Mouse (Mus musculus): ENCODE data around the gene Trmu.

Gene Trmu

DNA sequence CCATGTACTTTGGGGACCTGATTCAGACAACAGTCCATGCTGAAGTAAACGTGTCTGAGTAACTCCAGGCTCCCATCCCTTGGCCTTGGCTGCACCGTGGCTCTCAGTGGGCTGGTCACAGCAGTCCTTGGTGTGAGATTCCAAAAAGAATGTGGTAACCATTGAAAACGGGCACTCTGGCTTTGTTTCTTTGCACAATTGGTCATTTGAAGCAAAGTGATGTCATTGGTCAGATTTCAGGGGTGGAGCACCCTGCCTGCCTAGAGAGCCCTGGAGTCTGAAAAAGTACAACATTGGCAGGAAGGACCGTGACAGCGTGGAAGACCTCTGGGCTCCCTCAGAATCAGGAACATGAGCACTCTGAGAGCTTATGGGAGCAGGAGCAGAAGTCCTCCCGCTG lies 20.3 kb downstream of the Trmu start:
- DNase-seq: no peak

GRCm38 (mm10) chr15:85900318-85900717 lies 21.2 kb downstream of the Trmu start:
- DNase-seq: no peak

DNA sequence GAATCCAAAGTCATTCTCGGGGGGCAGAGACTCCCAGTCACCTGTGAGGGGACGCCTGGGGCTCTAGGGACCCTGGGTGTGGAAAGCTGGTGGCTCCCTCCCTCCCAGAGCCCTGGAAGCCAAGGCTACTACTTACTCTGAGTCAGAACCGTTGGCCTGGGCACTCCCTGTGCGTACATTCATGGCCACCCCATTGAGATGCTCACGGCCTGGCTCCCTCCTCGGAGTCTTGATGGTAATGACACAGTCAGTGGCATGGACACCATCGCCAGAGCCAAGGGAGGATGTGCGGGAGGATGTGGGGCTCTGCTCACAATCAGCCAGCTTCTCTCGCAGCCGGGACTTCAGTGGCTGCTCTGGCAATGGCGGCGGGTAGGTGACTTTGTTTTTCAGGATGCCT lies 21.7 kb downstream of the Trmu start:
- no peak for DNase-seq

- no peak for DNase-seq
Observed at GRCm38 (mm10) chr15:85902505-85902904, 23.4 kb downstream of the Trmu start.

GRCm38 (mm10) chr15:85903826-85904225 lies 24.7 kb downstream of the Trmu start:
- DNase-seq: no peak

- DNase-seq: no peak
Observed at GRCm38 (mm10) chr15:85908660-85909491, 29.8 kb downstream of the Trmu start.

DNA sequence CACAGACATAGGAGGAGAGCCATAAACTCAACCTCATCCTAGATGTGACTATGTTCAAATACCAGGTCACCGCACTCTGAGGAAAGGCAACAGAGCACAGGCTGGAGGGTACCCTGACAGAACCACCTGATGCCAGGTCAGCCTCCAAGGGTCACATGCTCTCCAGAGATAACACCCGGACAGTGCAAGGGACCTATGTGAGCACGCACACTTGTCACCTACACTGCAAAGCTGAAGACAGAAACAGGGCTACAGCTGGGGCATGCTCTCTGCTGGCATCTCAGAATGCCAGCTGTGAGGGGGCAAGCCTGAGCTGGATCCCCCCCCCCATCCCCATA lies 30.3 kb downstream of the Trmu start:
- no peak for DNase-seq

DNA sequence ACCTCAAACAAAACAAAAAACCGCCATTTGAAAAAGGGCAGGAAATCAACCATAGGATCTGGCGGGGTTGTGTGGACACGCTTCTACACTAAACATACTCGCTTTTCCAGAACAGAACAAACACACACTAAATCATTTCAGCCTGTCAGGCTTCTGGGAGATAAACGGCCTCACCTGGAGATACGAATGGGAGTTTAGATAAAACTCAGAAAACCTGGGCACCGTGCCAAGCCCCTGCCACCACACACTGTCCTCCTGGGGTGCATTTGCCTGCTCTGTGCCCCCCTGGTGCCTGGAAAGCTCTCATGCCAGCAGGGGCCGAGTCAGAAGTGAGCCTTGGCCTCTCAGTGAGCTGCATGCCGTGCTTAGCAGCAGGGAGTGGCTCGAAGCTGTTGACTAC lies 30.8 kb downstream of the Trmu start:
- peak; percentile 20 for DNase-seq

DNA sequence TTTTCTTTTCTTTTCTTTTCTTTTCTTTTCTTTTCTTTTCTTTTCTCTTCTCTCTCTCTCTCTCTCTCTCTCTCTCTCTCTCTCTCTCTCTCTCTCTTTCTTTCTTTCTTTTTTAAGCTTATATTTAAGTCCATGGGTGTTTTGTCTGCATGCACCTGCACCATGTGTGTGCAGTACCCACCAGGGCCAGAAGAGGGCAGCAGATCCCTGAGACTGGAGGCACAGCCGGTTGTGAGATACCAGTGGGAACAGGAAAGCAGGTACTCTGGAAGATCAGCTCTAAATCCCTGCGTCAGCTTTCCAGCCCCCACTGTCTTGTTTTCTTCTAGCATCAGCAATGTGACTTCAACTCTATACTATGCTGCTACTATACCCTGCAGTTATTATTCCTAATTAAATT lies 34.5 kb downstream of the Trmu start:
- peak; percentile 87 for DNase-seq

DNA sequence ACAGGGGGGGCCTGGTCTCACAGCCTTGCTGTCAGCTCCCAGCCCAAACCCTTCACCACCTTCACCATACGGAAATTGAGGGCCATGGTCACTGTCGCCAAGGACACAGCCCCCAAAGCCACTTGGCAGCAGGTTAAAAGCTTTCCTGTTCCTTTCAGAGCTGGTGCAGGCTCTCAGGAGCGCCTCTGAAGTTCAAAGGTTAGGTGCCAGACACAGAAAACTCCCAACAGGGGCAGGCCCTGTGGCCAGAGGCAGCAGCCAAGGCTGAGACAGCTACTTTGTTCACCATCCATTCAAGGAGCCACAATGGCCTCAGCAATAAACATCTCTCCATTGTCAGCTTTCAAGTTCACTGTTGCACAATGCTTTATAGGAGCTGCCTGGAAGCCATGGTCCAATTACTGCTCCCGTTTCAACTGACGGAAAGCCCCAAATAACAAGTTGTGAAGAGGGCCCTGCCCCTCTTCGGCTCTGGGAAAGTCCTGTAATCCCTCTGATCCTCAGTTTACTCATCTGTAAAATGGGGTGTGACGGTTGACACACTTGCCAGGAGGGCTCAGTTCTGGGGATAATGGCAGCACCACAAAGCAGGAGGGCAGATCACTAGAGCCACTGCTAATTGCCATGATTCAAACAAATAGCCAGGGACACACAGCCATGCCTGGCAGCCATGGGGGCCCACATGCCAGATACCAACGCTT lies 40.2 kb downstream of the Trmu start:
- DNase-seq: no peak

GRCm38 (mm10) chr15:85919892-85920248 lies 40.8 kb downstream of the Trmu start:
- no peak for DNase-seq

- no peak for DNase-seq
Observed at GRCm38 (mm10) chr15:85921855-85922254, 42.7 kb downstream of the Trmu start.

DNA sequence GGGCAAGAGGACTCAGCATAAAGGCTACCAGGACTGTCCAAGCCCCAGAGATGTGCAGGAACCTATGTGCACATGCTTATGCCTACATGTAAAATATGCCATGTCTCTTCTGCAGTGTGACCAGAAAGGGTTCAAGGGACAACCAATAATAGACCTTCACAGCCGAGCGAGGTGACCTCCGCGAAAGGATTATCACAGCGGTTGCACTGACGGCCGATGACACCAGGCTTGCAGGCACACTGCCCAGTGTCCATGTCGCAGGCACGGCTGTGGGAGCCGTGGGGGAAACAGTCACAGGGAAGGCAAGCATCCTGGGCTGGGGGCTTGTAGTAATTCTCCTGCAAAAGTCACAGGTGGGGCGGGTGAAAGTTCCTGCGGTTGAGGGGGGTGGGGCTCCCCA lies 49.0 kb downstream of the Trmu start:
- peak; percentile 32 for DNase-seq

DNA sequence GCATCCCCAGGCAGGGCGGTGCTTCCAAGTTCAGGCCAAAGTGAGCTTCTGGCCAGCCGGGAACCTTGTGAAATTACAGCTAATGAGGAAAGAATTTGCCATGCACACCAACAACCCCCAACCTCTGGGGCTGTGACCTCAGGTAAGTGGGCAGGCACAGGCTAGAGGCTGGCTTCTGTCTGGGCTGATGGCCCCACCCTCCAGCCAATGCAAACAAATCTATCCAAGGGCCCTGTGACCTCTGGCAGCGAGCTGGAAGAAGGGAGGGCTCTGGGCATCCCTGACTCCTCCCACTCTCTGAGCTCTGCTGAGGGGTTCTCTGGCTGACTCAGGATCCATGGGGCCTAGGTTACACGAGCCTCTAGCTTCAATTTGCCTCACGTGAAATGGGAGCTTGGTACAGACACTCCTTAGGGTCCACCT lies 56.5 kb downstream of the Trmu start:
- DNase-seq: no peak
